Mouse (Mus musculus): ENCODE results near the gene Gtpbp3. TPM values are rescaled to one million over a fixed set of nuclear protein-coding genes. Genes with fewer than 3 reads are reported as not detected.

Gene Gtpbp3
- polyA plus RNA-seq, 1 experiment from 2014 or later, result 4.4 TPM

- Histone ChIP-seq H3K36me3 (ENCODE audit: control insufficient read depth, insufficient read depth, low read length) (peaks cover 51% of the 10 kb centered on the region), H3K4me3 (ENCODE audit: control insufficient read depth in 1 of 2, insufficient read depth in 1 of 2, low read depth in 1 of 2, low read length in 2 of 2) (peak overlapping the region; percentile 70 to 76), H3K9me3 (ENCODE audit: control insufficient read depth, low read length) (no peaks in the 10 kb centered on the region), H3K4me1 (ENCODE audit: control insufficient read depth in 2 of 2, insufficient read depth in 2 of 2, low read length in 2 of 2) (peaks cover 3 to 12% of the 10 kb centered on the region in 2 experiments; a peak in 3 of 4 replicates), H3K27ac (replicated peaks in 1 of 2; ENCODE audit: control insufficient read depth in 1 of 2, insufficient read depth in 1 of 2, low read depth in 2 of 2, low read length in 2 of 2) (peak overlapping the region; percentile 70 to 85), H3K27me3 (ENCODE audit: control insufficient read depth, insufficient read depth, low read length) (peaks cover 17% of the 10 kb centered on the region; the same call in 1 of the 2 replicates), H3K4me2 (ENCODE audit: low read length) (peak overlapping the region; percentile 87), H3K9ac (ENCODE audit: low read length) (peak overlapping the region; percentile 80)
- under 1% methylated on average over 104 of the region's 121 CpGs for WGBS
- ATAC-seq (ENCODE audit: insufficient number of reproducible peaks, insufficient read depth, low FRiP score, low read depth), result peak; percentile 57
Observed at GRCm38 (mm10) chr8:71476099-71476940, 11.6 kb upstream of the Gtpbp3 start.

GRCm38 (mm10) chr8:71477196-71477845 lies 10.6 kb upstream of the Gtpbp3 start:
- no peaks in the 10 kb centered on the region for H3K9me3 ChIP-seq (ENCODE audit: control insufficient read depth, low read length)
- peaks cover 3 to 12% of the 10 kb centered on the region in 2 experiments; a peak in 3 of 4 replicates for H3K4me1 ChIP-seq (ENCODE audit: control insufficient read depth in 2 of 2, insufficient read depth in 2 of 2, low read length in 2 of 2)
- peak overlapping the region in 1 of 2 experiments; percentile 85; a peak in 1 of 4 replicates for H3K27ac ChIP-seq (replicated peaks in 1 of 2; ENCODE audit: control insufficient read depth in 1 of 2, insufficient read depth in 1 of 2, low read depth in 2 of 2, low read length in 2 of 2)
- peaks cover 23% of the 10 kb centered on the region; the same call in 1 of the 2 replicates for H3K27me3 ChIP-seq (ENCODE audit: control insufficient read depth, insufficient read depth, low read length)
- WGBS, result 42% methylated on average over 14 of the region's 14 CpGs
- H3K4me2 ChIP-seq (ENCODE audit: low read length), result peak overlapping the region; percentile 87
- ATAC-seq (ENCODE audit: insufficient number of reproducible peaks, insufficient read depth, low FRiP score, low read depth), result no peak
- peak overlapping the region in 1 of 2 experiments; percentile 70; a peak in 2 of 4 replicates for H3K4me3 ChIP-seq (ENCODE audit: control insufficient read depth in 1 of 2, insufficient read depth in 1 of 2, low read depth in 1 of 2, low read length in 2 of 2)
- peaks cover 41% of the 10 kb centered on the region for H3K36me3 ChIP-seq (ENCODE audit: control insufficient read depth, insufficient read depth, low read length)
- peak overlapping the region; percentile 80 for H3K9ac ChIP-seq (ENCODE audit: low read length)

GRCm38 (mm10) chr8:71478943-71479342 lies 9.0 kb upstream of the Gtpbp3 start:
- peaks cover 23% of the 10 kb centered on the region; the same call in 1 of the 2 replicates for H3K27me3 ChIP-seq (ENCODE audit: control insufficient read depth, insufficient read depth, low read length)
- H3K9ac ChIP-seq (ENCODE audit: low read length), result no peak overlapping the region
- no peak for ATAC-seq (ENCODE audit: insufficient number of reproducible peaks, insufficient read depth, low FRiP score, low read depth)
- no peaks in the 10 kb centered on the region for H3K9me3 ChIP-seq (ENCODE audit: control insufficient read depth, low read length)
- WGBS, result 88% methylated on average over 11 of the region's 11 CpGs
- peaks cover 25% of the 10 kb centered on the region for H3K36me3 ChIP-seq (ENCODE audit: control insufficient read depth, insufficient read depth, low read length)
- no peak overlapping the region for H3K4me3 ChIP-seq (ENCODE audit: control insufficient read depth in 1 of 2, insufficient read depth in 1 of 2, low read depth in 1 of 2, low read length in 2 of 2)
- no peak overlapping the region for H3K4me2 ChIP-seq (ENCODE audit: low read length)
- peaks cover 3 to 12% of the 10 kb centered on the region in 2 experiments; a peak in 3 of 4 replicates for H3K4me1 ChIP-seq (ENCODE audit: control insufficient read depth in 2 of 2, insufficient read depth in 2 of 2, low read length in 2 of 2)
- no peak overlapping the region for H3K27ac ChIP-seq (replicated peaks in 1 of 2; ENCODE audit: control insufficient read depth in 1 of 2, insufficient read depth in 1 of 2, low read depth in 2 of 2, low read length in 2 of 2)

- Histone ChIP-seq H3K9ac (ENCODE audit: low read length) (no peak overlapping the region), H3K36me3 (ENCODE audit: control insufficient read depth, insufficient read depth, low read length) (0 out of 2 replicates have a peak, but pooled peaks cover 9% of the 10 kb centered on the region), H3K9me3 (ENCODE audit: control insufficient read depth, low read length) (no peaks in the 10 kb centered on the region), H3K4me3 (ENCODE audit: control insufficient read depth in 1 of 2, insufficient read depth in 1 of 2, low read depth in 1 of 2, low read length in 2 of 2) (no peak overlapping the region), H3K4me1 (ENCODE audit: control insufficient read depth in 2 of 2, insufficient read depth in 2 of 2, low read length in 2 of 2) (peaks cover 3 to 4% of the 10 kb centered on the region in 2 experiments; a peak in 1 of 4 replicates), H3K4me2 (ENCODE audit: low read length) (no peak overlapping the region), H3K27ac (replicated peaks in 1 of 2; ENCODE audit: control insufficient read depth in 1 of 2, insufficient read depth in 1 of 2, low read depth in 2 of 2, low read length in 2 of 2) (no peak overlapping the region), H3K27me3 (ENCODE audit: control insufficient read depth, insufficient read depth, low read length) (peaks cover 12% of the 10 kb centered on the region; the same call in 1 of the 2 replicates)
- ATAC-seq (ENCODE audit: insufficient number of reproducible peaks, insufficient read depth, low FRiP score, low read depth), result no peak
- WGBS, result 42% methylated on average over 8 of the region's 8 CpGs
Observed at GRCm38 (mm10) chr8:71483932-71484331, 4.0 kb upstream of the Gtpbp3 start.

- H3K9me3 ChIP-seq (ENCODE audit: control insufficient read depth, low read length), result no peaks in the 10 kb centered on the region
- H3K4me1 ChIP-seq (ENCODE audit: control insufficient read depth in 2 of 2, insufficient read depth in 2 of 2, low read length in 2 of 2), result peaks cover 5 to 11% of the 10 kb centered on the region in 2 experiments; a peak in 3 of 4 replicates
- H3K27me3 ChIP-seq (ENCODE audit: control insufficient read depth, insufficient read depth, low read length), result peaks cover 11% of the 10 kb centered on the region; the same call in 1 of the 2 replicates
- no peak overlapping the region for H3K9ac ChIP-seq (ENCODE audit: low read length)
- no peak overlapping the region for H3K27ac ChIP-seq (replicated peaks in 1 of 2; ENCODE audit: control insufficient read depth in 1 of 2, insufficient read depth in 1 of 2, low read depth in 2 of 2, low read length in 2 of 2)
- 0 out of 2 replicates have a peak, but pooled peaks cover 4% of the 10 kb centered on the region for H3K36me3 ChIP-seq (ENCODE audit: control insufficient read depth, insufficient read depth, low read length)
- WGBS, result 91% methylated on average over 19 of the region's 19 CpGs
- peak overlapping the region; percentile 92 for H3K4me2 ChIP-seq (ENCODE audit: low read length)
- ATAC-seq (ENCODE audit: insufficient number of reproducible peaks, insufficient read depth, low FRiP score, low read depth), result no peak
- H3K4me3 ChIP-seq (ENCODE audit: control insufficient read depth in 1 of 2, insufficient read depth in 1 of 2, low read depth in 1 of 2, low read length in 2 of 2), result no peak overlapping the region
Observed at GRCm38 (mm10) chr8:71484736-71485135, 3.2 kb upstream of the Gtpbp3 start.

GRCm38 (mm10) chr8:71485142-71486135 lies 2.5 kb upstream of the Gtpbp3 start, which contains the start of gene Ano8:
Ano8 (minus strand) TSS chr8:71485963.
- H3K9ac ChIP-seq (ENCODE audit: low read length), result peak within 1 kb of the TSS; percentile 87
- no peaks in the 10 kb centered on the region for H3K9me3 ChIP-seq (ENCODE audit: control insufficient read depth, low read length)
- peaks cover 9% of the 10 kb centered on the region; the same call in 1 of the 2 replicates for H3K27me3 ChIP-seq (ENCODE audit: control insufficient read depth, insufficient read depth, low read length)
- ATAC-seq (ENCODE audit: insufficient number of reproducible peaks, insufficient read depth, low FRiP score, low read depth), result peak; percentile 54
- 0 out of 4 replicates have a peak within 1 kb of the TSS, but pooled peaks of 1 of the 2 experiments have one; percentile 47 for H3K27ac ChIP-seq (replicated peaks in 1 of 2; ENCODE audit: control insufficient read depth in 1 of 2, insufficient read depth in 1 of 2, low read depth in 2 of 2, low read length in 2 of 2)
- peak within 1 kb of the TSS; percentile 92 for H3K4me2 ChIP-seq (ENCODE audit: low read length)
- 8% methylated on average over 37 of the region's 58 CpGs for WGBS
- H3K36me3 ChIP-seq (ENCODE audit: control insufficient read depth, insufficient read depth, low read length), result peaks cover 7% of the 10 kb centered on the region
- H3K4me3 ChIP-seq (ENCODE audit: control insufficient read depth in 1 of 2, insufficient read depth in 1 of 2, low read depth in 1 of 2, low read length in 2 of 2), result peak within 1 kb of the TSS; percentile 70 to 71
- H3K4me1 ChIP-seq (ENCODE audit: control insufficient read depth in 2 of 2, insufficient read depth in 2 of 2, low read length in 2 of 2), result peaks cover 5 to 14% of the 10 kb centered on the region in 2 experiments; a peak in 3 of 4 replicates

All from heart, embryonic 14.5 days (tissue).